Mouse (Mus musculus) liver, adult 2 months (tissue): ENCODE data around the gene Pgm2.

Experiments used
- CTCF ChIP-seq: fragments of 200-500 bp; IDR thresholded peaks from 2 replicates; pipeline ENCODE4 v1.5.1; 2011; ENCODE audit warnings: low read depth, low read length, control low read depth
- POLR2A ChIP-seq: fragments of 200-500 bp; IDR thresholded peaks from 2 replicates; pipeline ENCODE4 v1.6.1; 2011; ENCODE audit warnings: low read length, control low read depth; ENCODE audit not compliant: insufficient read depth; ENCODE audit errors: extremely low read depth

DNA sequence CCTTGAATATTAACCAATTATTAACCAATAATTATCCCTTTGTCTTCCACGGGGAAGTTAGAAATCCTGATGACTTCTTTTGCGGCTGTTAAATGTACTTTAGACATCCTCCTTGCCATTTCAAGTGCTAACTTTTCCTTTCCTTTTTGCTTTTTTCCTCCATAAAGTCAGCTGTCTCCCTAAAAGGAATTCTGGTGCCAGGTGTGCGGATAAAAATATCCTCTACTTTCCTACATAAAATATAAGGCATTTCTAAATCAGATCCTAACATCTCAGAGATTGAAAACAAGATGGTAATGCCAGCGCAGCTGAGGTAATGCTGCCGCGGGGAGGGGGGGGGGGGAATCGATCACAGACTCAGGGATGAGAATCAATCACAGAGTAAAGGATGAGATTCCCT is 31.1 kb upstream of the Pgm2 start:
- TF ChIP-seq POLR2A (no peak), CTCF (no peak)
